Mouse (Mus musculus) midbrain, embryonic 13.5 days (tissue): ENCODE results near the gene Tmem106c. TPM values are rescaled to one million over a fixed set of nuclear protein-coding genes. Genes with fewer than 3 reads are reported as not detected.

ENCODE experiments used
- ATAC-seq: fragments of 200-750 bp; cut with Nextera tagmentation; 2 replicates; pipeline ENCODE4 v1.8.0; 2017; ENCODE audit warnings: mild to moderate bottlenecking, moderate TSS enrichment, moderate library complexity
- H3K27ac ChIP-seq: fragments of 300-500 bp; sonication (generic); 2 replicates; pipeline ENCODE4 v1.5.1; 2015; ENCODE audit warnings: inconsistent platforms, mild to moderate bottlenecking, moderate library complexity
- H3K27me3 ChIP-seq: fragments of 300-500 bp; sonication (generic); 2 replicates; pipeline ENCODE4 v1.6.1; 2015; ENCODE audit warnings: mild to moderate bottlenecking, inconsistent platforms
- H3K36me3 ChIP-seq: fragments of 300-500 bp; sonication (generic); 2 replicates; pipeline ENCODE4 v1.6.1; 2015; ENCODE audit warnings: mild to moderate bottlenecking, inconsistent platforms
- H3K4me1 ChIP-seq: fragments of 300-500 bp; sonication (generic); replicated peaks from 2 replicates; pipeline ENCODE4 v1.6.1; 2015; ENCODE audit warnings: inconsistent platforms
- H3K4me2 ChIP-seq: fragments of 300-500 bp; sonication (generic); replicated peaks from 2 replicates; pipeline ENCODE4 v1.6.1; 2015; ENCODE audit warnings: moderate library complexity, mild to moderate bottlenecking, inconsistent platforms
- H3K4me3 ChIP-seq: fragments of 300-500 bp; sonication (generic); replicated peaks from 2 replicates; pipeline ENCODE4 v1.5.1; 2015; ENCODE audit warnings: mild to moderate bottlenecking, inconsistent platforms
- H3K9ac ChIP-seq: fragments of 300-500 bp; sonication (generic); replicated peaks from 2 replicates; pipeline ENCODE4 v1.6.1; 2015; ENCODE audit warnings: mild to moderate bottlenecking, inconsistent platforms
- H3K9me3 ChIP-seq: fragments of 300-500 bp; sonication (generic); 2 replicates; pipeline ENCODE4 v1.6.1; 2016; ENCODE audit warnings: mild to moderate bottlenecking, inconsistent platforms
- WGBS: fragments of 180-500 bp; shearing (Covaris S2); methylation state at CpG from one replicate; pipeline ENCODE4 v1.1.7; 2015; 5-methylcytosine and 5-hydroxymethylcytosine counted together
- polyA plus RNA-seq: library from polyadenylated mRNA; unstranded; fragments of >200 nt; fragmentation: Nextera tagmentation; extraction: Ambion mirVana; gene quantifications from 2 replicates; pipeline ENCODE4 v1.2.1, GENCODE M21; 2015

Tmem106c gene
- polyA plus RNA-seq, 1 experiment from 2014 or later, result 59.8 TPM

DNA sequence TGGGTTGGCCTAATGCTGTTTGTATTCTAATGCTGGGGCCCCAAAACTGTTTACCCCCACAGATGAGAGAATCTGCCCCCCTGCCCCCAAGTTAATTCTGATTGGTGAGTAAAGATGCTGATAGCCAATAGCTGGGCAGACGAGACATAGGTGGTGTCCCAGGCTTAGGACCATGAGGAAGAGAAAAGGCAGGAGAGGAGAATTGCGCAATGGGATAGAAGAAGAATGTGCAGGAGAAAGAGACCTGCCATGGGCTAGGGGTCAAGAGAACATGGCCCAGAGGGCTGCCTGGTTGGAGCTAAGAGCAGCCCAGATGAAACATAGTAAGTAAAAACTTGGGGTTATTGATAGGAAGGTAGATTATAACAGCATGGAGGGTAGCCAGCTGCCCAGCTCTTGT is 23.9 kb upstream of the Tmem106c start:
- Histone ChIP-seq H3K27ac (no peak overlapping the region), H3K4me1 (no peaks in the 10 kb centered on the region), H3K4me2 (no peak overlapping the region), H3K9ac (no peak overlapping the region), H3K27me3 (no peaks in the 10 kb centered on the region), H3K36me3 (no peaks in the 10 kb centered on the region), H3K4me3 (no peak overlapping the region), H3K9me3 (no peaks in the 10 kb centered on the region)
- WGBS, result 86% methylated on average over 2 of the region's 2 CpGs
- no peak for ATAC-seq

- Histone ChIP-seq H3K27ac (no peak overlapping the region), H3K4me1 (no peaks in the 10 kb centered on the region), H3K4me2 (no peak overlapping the region), H3K36me3 (no peaks in the 10 kb centered on the region), H3K27me3 (no peaks in the 10 kb centered on the region), H3K4me3 (no peak overlapping the region), H3K9me3 (no peaks in the 10 kb centered on the region), H3K9ac (no peak overlapping the region)
- ATAC-seq, result no peak
- 93% methylated on average over 2 of the region's 2 CpGs for WGBS
Observed at GRCm38 (mm10) chr15:97941306-97941705, 22.7 kb upstream of the Tmem106c start.

GRCm38 (mm10) chr15:97942538-97942937 is 21.5 kb upstream of the Tmem106c start:
- no peaks in the 10 kb centered on the region for H3K27me3 ChIP-seq
- no peak for ATAC-seq
- no peaks in the 10 kb centered on the region for H3K4me1 ChIP-seq
- H3K36me3 ChIP-seq, result no peaks in the 10 kb centered on the region
- no peak overlapping the region for H3K4me2 ChIP-seq
- no peak overlapping the region for H3K27ac ChIP-seq
- H3K9me3 ChIP-seq, result no peaks in the 10 kb centered on the region
- H3K4me3 ChIP-seq, result no peak overlapping the region
- WGBS, result 89% methylated on average over 8 of the region's 8 CpGs
- no peak overlapping the region for H3K9ac ChIP-seq

DNA sequence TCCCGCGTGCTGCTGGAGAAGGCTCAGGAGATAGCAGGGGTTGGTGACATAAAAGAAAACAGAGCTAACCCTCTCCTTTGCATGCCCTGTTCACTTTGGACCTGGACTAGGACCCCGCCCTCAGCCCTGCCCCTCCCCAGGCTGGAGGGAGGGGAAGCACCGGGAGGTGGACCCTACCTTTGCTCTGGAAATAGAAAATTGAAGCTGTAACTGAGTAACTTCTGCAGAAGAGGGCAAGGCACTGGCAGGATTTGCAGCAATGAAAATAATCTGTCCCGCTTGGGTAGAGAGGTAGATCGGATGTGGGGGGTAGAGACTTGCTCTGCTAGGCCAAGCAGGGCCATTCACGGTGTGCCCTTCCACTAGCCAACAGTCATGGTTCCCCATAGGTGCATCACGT is 20.6 kb upstream of the Tmem106c start:
- Histone ChIP-seq H3K27me3 (no peaks in the 10 kb centered on the region), H3K4me3 (no peak overlapping the region), H3K27ac (no peak overlapping the region), H3K4me1 (no peaks in the 10 kb centered on the region), H3K4me2 (no peak overlapping the region), H3K36me3 (no peaks in the 10 kb centered on the region), H3K9me3 (no peaks in the 10 kb centered on the region), H3K9ac (no peak overlapping the region)
- ATAC-seq, result no peak
- WGBS, result 89% methylated on average over 8 of the region's 8 CpGs

GRCm38 (mm10) chr15:97944919-97945574 is 19.0 kb upstream of the Tmem106c start:
- no peak overlapping the region for H3K4me2 ChIP-seq
- no peak overlapping the region for H3K27ac ChIP-seq
- H3K36me3 ChIP-seq, result no peaks in the 10 kb centered on the region
- H3K9ac ChIP-seq, result no peak overlapping the region
- H3K4me1 ChIP-seq, result no peaks in the 10 kb centered on the region; the same call in 1 of the 2 replicates
- no peaks in the 10 kb centered on the region for H3K27me3 ChIP-seq
- 78% methylated on average over 11 of the region's 11 CpGs for WGBS
- H3K4me3 ChIP-seq, result no peak overlapping the region
- H3K9me3 ChIP-seq, result no peaks in the 10 kb centered on the region
- no peak for ATAC-seq

- Histone ChIP-seq H3K4me3 (no peak overlapping the region), H3K4me2 (no peak overlapping the region), H3K4me1 (no peaks in the 10 kb centered on the region; the same call in 1 of the 2 replicates), H3K27ac (no peak overlapping the region), H3K9me3 (no peaks in the 10 kb centered on the region), H3K9ac (no peak overlapping the region), H3K36me3 (no peaks in the 10 kb centered on the region), H3K27me3 (no peaks in the 10 kb centered on the region)
- ATAC-seq, result no peak
- 84% methylated on average over 11 of the region's 11 CpGs for WGBS
Observed at GRCm38 (mm10) chr15:97945656-97946315, 18.2 kb upstream of the Tmem106c start.

- Histone ChIP-seq H3K4me2 (no peak overlapping the region), H3K9me3 (no peaks in the 10 kb centered on the region), H3K27ac (no peak overlapping the region), H3K36me3 (no peaks in the 10 kb centered on the region), H3K9ac (no peak overlapping the region), H3K4me3 (no peak overlapping the region), H3K4me1 (peaks cover 9% of the 10 kb centered on the region), H3K27me3 (peaks cover 11% of the 10 kb centered on the region; the same call in 1 of the 2 replicates)
- ATAC-seq, result no peak
- 35% methylated on average over 7 of the region's 7 CpGs for WGBS
Observed at GRCm38 (mm10) chr15:97948720-97949119, 15.3 kb upstream of the Tmem106c start.

GRCm38 (mm10) chr15:97949706-97950105 is 14.3 kb upstream of the Tmem106c start:
- Histone ChIP-seq H3K27me3 (peaks cover 11% of the 10 kb centered on the region; the same call in 1 of the 2 replicates), H3K4me1 (peaks cover 9% of the 10 kb centered on the region), H3K9ac (no peak overlapping the region), H3K4me3 (no peak overlapping the region), H3K4me2 (no peak overlapping the region), H3K9me3 (no peaks in the 10 kb centered on the region), H3K27ac (no peak overlapping the region), H3K36me3 (no peaks in the 10 kb centered on the region)
- ATAC-seq, result no peak
- WGBS, result 77% methylated on average over 3 of the region's 3 CpGs

- no peak for ATAC-seq
- H3K27me3 ChIP-seq, result peaks cover 11% of the 10 kb centered on the region; the same call in 1 of the 2 replicates
Observed at GRCm38 (mm10) chr15:97950240-97950639, 13.8 kb upstream of the Tmem106c start.

DNA sequence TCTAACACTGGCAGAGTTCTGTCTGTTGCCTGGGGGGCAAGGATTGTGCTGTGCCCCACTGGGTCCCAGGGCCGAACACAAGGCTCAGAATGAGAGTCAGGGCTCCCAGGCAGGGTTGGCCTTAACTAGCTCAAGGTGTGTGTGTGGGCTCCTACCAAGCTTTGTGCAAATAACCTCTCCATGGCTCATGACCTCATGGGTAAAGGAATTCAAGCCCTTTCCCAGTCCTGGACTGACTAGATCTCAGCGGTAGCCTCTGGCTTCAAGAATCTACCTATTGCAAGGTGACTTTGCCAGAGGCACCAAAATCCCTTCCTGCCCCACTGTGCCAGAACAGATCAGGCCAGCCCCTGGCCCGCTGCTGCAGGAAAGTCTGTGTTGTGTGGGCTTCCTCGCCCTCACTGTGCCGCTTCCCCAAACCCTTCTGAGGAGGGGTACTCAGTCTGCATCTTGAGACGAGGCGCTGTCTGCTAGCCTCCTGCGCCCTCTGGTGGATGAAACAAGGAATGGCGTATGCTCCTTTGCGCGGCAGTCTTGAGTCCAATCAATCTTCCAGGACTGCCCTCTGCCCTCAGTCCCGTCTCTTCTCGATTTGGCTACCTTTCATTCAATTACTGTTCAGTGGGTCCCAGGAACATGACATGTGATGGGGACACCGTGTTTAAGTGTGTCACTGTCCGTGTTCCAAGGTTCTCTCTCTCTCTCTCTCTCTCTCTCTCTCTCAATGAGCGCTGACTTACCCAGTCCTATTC is 11.7 kb upstream of the Tmem106c start:
- peak; percentile 78 for ATAC-seq
- no peaks in the 10 kb centered on the region for H3K36me3 ChIP-seq
- peak overlapping the region; percentile 20; the same call in 1 of the 2 replicates for H3K9ac ChIP-seq
- WGBS, result 15% methylated on average over 16 of the region's 16 CpGs
- H3K27me3 ChIP-seq, result peaks cover 11% of the 10 kb centered on the region; the same call in 1 of the 2 replicates
- no peaks in the 10 kb centered on the region for H3K9me3 ChIP-seq
- no peak overlapping the region for H3K4me3 ChIP-seq
- no peak overlapping the region for H3K4me2 ChIP-seq
- peaks cover 21% of the 10 kb centered on the region for H3K4me1 ChIP-seq
- H3K27ac ChIP-seq, result no peak overlapping the region

More at GRCm38 (mm10) chr15:97950240-97950639, 13.8 kb upstream of the Tmem106c start:
- H3K4me1 ChIP-seq, result peaks cover 11% of the 10 kb centered on the region
- no peak overlapping the region for H3K4me2 ChIP-seq
- H3K27ac ChIP-seq, result no peak overlapping the region
- WGBS, result 80% methylated on average over 7 of the region's 7 CpGs
- no peaks in the 10 kb centered on the region for H3K9me3 ChIP-seq
- H3K36me3 ChIP-seq, result no peaks in the 10 kb centered on the region
- H3K4me3 ChIP-seq, result no peak overlapping the region
- no peak overlapping the region for H3K9ac ChIP-seq

GRCm38 (mm10) chr15:97952889-97953189 is 11.2 kb upstream of the Tmem106c start:
- no peak overlapping the region for H3K27ac ChIP-seq
- no peak overlapping the region; the same call in 1 of the 2 replicates for H3K9ac ChIP-seq
- H3K4me3 ChIP-seq, result no peak overlapping the region
- no peak overlapping the region for H3K4me2 ChIP-seq
- H3K27me3 ChIP-seq, result peaks cover 11% of the 10 kb centered on the region; the same call in 1 of the 2 replicates
- ATAC-seq, result peak; percentile 24; the same call in 1 of the 2 replicates
- WGBS, result 76% methylated on average over 4 of the region's 4 CpGs
- no peaks in the 10 kb centered on the region for H3K9me3 ChIP-seq
- peaks cover 21% of the 10 kb centered on the region for H3K4me1 ChIP-seq
- H3K36me3 ChIP-seq, result no peaks in the 10 kb centered on the region

GRCm38 (mm10) chr15:97954671-97955070 is 9.3 kb upstream of the Tmem106c start:
- WGBS, result 86% methylated on average over 8 of the region's 8 CpGs
- H3K9me3 ChIP-seq, result no peaks in the 10 kb centered on the region
- no peaks in the 10 kb centered on the region for H3K36me3 ChIP-seq
- H3K4me3 ChIP-seq, result no peak overlapping the region
- peaks cover 11% of the 10 kb centered on the region; the same call in 1 of the 2 replicates for H3K27me3 ChIP-seq
- H3K4me1 ChIP-seq, result peaks cover 21% of the 10 kb centered on the region
- no peak for ATAC-seq
- H3K27ac ChIP-seq, result no peak overlapping the region
- no peak overlapping the region for H3K9ac ChIP-seq
- no peak overlapping the region for H3K4me2 ChIP-seq
